Mouse (Mus musculus): ENCODE data around the gene Bicd2.

Gene Bicd2

GRCm38 (mm10) chr13:49341012-49341830 lies at the start of gene Bicd2:
Gene Bicd2 (plus strand): TSS chr13:49341585.
- in situ Hi-C loops (cut with MboI, MseI) = loop anchor here (5.0 to 25.0 kb wide), 2 partner anchors 81 to 804 kb away; partner anchors contain the start of gene Ippk

GRCm38 (mm10) chr13:49291949-49292348 lies 49.4 kb upstream of the Bicd2 start:
- in situ Hi-C loops (cut with MboI, MseI) = no loop called here

- in situ Hi-C loops (cut with MboI, MseI) = no loop called here
Measured at GRCm38 (mm10) chr13:49294108-49294507, 47.3 kb upstream of the Bicd2 start.

- in situ Hi-C loops (cut with MboI, MseI) = no loop called here
Measured at GRCm38 (mm10) chr13:49296270-49296669, 45.1 kb upstream of the Bicd2 start.

GRCm38 (mm10) chr13:49298514-49299381 lies 42.6 kb upstream of the Bicd2 start:
- in situ Hi-C loops (cut with MboI, MseI) = no loop called here

GRCm38 (mm10) chr13:49300771-49301170 lies 40.6 kb upstream of the Bicd2 start:
- in situ Hi-C loops (cut with MboI, MseI) = no loop called here

- in situ Hi-C loops (cut with MboI, MseI) = no loop called here
Measured at GRCm38 (mm10) chr13:49306771-49307310, 34.5 kb upstream of the Bicd2 start.

- in situ Hi-C loops (cut with MboI, MseI) = no loop called here
Measured at GRCm38 (mm10) chr13:49307311-49307969, 33.9 kb upstream of the Bicd2 start.

GRCm38 (mm10) chr13:49308206-49308605 lies 33.2 kb upstream of the Bicd2 start:
- in situ Hi-C loops (cut with MboI, MseI) = no loop called here

GRCm38 (mm10) chr13:49308861-49309403 lies 32.5 kb upstream of the Bicd2 start:
- in situ Hi-C loops (cut with MboI, MseI) = no loop called here

GRCm38 (mm10) chr13:49309501-49309900 lies 31.9 kb upstream of the Bicd2 start:
- in situ Hi-C loops (cut with MboI, MseI) = no loop called here

GRCm38 (mm10) chr13:49311642-49312041 lies 29.7 kb upstream of the Bicd2 start:
- in situ Hi-C loops (cut with MboI, MseI) = no loop called here

- in situ Hi-C loops (cut with MboI, MseI) = no loop called here
Measured at GRCm38 (mm10) chr13:49316386-49317162, 24.8 kb upstream of the Bicd2 start.

- in situ Hi-C loops (cut with MboI, MseI) = no loop called here
Measured at GRCm38 (mm10) chr13:49317508-49317907, 23.9 kb upstream of the Bicd2 start.

GRCm38 (mm10) chr13:49317914-49318313 lies 23.5 kb upstream of the Bicd2 start:
- in situ Hi-C loops (cut with MboI, MseI) = no loop called here

GRCm38 (mm10) chr13:49320040-49320439 lies 21.3 kb upstream of the Bicd2 start, which contains the start of gene Fgd3:
Gene Fgd3 (minus strand): TSS chr13:49320311.
- in situ Hi-C loops (cut with MboI, MseI) = no loop called here

- in situ Hi-C loops (cut with MboI, MseI) = no loop called here
Measured at GRCm38 (mm10) chr13:49320514-49320913, 20.9 kb upstream of the Bicd2 start.

GRCm38 (mm10) chr13:49321452-49321851 lies 19.9 kb upstream of the Bicd2 start:
- in situ Hi-C loops (cut with MboI, MseI) = no loop called here

GRCm38 (mm10) chr13:49322169-49322568 lies 19.2 kb upstream of the Bicd2 start:
- in situ Hi-C loops (cut with MboI, MseI) = no loop called here

- in situ Hi-C loops (cut with MboI, MseI) = no loop called here
Measured at GRCm38 (mm10) chr13:49322739-49323138, 18.6 kb upstream of the Bicd2 start.

All from T-helper 1 cell (primary cell).